Mouse (Mus musculus) adrenal gland, postnatal 36 days (tissue): ENCODE measurements at regions not wholly inside any gene's neighbourhood (a gene's known extent, or its start where the extent isn't known, plus 50 kb on each side); places are given as distances from the start of the nearest gene placed in this dataset.

Experiments used
- DNase-seq, 2 experiments: peaks; one replicate each; pipeline ENCODE4 v3.0.0; 2021; ENCODE audit warnings: mixed read lengths in 1 of 2

- no peak for DNase-seq
These were observed 227.7 kb downstream of the Adgrl2 start for GRCm38 (mm10) chr3:148762541-148763225.

- DNase-seq, result no peak
These were observed 228.8 kb downstream of the Adgrl2 start for GRCm38 (mm10) chr3:148761586-148761985.

DNA sequence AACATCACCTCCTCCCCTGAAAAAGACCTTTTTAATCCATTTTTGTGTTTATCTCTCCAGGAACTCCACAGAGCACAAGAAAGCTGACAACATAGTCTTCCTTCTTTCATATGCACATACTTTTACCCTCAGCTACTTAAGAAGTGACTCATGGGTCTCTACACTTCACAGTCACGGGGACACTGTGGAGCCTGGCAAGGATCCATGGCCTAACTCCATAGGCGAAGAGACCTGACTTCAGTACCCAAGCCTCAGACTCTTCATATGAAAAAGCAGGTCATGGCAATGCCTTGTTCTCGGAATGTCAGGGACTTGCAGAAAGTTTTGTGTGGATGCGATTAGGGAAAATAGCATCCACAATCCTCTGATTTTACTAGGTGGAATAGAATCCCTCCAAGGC, 230.9 kb downstream of the Adgrl2 start:
- peak; percentile 48 to 59 for DNase-seq

- no peak for DNase-seq
These were observed 244.1 kb downstream of the Adgrl2 start for GRCm38 (mm10) chr3:148746234-148746633.

- no peak for DNase-seq
These were observed 245.7 kb downstream of the Adgrl2 start for GRCm38 (mm10) chr3:148744651-148745050.

- DNase-seq, result no peak
These were observed 256.1 kb downstream of the Adgrl2 start for GRCm38 (mm10) chr3:148734194-148734749.

DNA sequence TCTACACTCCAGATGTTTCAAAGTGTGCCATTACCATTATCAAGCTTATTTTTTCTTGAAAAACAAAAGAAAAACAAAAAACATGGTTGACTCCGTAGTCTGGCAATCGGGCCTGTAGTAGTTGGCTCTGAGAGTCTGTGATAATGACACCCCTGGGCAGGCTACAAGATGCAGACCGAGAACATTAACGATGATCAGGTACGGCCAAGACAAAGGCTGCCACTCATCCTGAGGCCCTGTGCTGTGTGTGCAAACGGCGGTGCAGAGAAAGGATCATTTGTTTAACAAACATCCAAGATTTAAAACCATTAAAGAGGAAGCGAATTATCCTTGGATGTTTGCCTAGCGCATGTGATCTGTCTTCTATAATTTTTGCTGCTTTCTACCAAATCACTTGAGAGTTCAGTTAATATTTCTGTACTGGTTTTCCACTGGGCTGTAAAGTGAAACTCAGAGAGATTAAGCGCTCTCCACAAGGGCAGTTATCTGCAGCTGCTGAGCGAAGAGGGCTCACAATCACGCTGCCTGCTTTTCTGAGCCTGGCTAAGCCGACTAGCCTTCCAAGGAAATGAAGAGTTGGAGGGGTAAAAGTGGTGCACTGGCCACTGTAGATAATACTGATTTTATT, 257.0 kb downstream of the Adgrl2 start:
- DNase-seq, result peak in 1 of 2 experiments; percentile 26

GRCm38 (mm10) chr3:148731436-148731835, 258.9 kb downstream of the Adgrl2 start:
- DNase-seq, result no peak

- DNase-seq, result peak; percentile 3 to 22
These were observed 261.1 kb downstream of the Adgrl2 start for GRCm38 (mm10) chr3:148729242-148729680.

DNA sequence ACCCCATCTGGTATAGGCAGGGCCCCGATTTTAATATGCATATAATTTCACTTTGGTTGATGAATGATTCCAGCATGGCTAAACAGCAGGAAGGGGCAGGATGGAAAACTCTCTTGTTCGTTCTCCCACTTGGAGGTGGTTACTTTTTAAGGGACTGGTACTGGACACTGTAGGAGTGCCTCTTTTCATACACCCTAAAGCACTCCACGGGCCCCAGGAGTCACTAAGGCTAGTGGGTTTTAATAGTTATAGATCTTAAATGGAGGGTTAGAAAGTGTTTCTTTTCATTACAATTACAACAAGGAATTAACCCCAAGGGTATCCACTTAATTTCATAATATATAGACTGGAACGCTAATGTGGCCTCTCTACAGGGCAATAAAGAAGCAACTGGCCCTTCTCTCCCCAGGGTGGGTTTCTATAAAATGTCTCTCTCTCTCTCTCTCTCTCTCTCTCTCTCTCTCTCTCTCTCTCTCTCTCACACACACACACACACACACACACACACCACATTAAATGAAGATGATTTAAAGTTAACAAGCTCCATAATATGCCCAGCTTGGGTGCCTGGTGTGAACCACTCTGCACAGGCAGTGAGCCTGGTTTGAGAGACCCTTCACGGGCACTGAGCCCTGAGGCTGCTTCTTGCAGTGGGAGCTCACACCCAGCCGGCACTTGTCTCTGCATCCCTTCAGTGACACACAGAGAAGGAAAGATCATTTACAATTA, 261.7 kb downstream of the Adgrl2 start:
- DNase-seq, result no peak

DNA sequence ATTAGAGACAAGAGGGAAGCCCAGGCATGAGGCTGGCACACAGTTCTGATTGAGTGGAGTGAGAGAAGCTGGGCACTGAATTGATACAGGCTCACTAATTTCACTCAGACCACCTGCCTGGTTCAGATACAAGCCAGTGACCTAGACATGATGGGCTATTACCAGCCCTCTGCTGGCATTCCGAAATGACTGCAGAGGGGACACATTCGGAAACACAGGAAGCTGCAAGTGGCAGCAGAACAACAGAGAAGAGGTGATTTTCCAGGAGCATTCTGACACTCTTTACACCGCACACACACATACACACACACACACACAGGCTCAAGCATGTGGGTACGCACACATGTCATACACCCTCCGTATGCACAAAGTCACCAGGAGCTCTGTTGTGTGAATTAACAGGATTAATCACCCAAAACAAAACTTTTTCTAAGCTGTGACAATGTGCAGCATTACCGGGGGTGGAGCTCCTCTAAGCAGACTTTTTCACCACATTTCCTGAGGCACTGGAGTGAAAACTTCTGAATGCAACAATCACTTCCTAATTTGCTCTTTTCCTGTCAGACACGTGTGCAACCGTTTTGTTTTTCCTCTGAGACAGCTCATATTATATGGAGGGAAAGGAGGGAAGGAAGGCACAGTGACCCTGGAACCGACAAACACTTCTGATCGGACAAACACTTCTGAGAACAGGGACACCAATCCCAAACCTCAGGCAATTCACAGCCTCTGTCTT, 263.6 kb downstream of the Adgrl2 start:
- DNase-seq, result no peak

DNA sequence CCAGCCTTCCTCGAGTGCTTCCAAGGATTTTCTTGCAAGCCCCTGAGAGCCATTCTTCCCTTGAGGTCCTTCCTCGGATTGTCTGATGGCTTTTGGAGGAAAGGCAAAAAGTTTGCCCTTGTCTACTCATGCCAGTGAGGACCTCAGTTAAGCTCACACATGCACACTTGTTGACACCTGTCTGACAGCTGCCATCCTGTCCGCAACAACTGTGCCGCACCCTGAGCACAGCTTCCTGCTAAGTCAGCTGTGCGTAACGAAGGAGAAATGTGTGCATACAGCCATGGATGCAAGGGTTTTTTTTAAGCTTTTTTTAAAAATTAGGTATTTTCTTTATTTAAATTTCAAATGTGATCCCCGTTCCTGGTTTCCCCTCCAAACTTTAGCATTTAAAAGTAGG, 293.8 kb downstream of the Adgrl2 start:
- DNase-seq, result no peak

GRCm38 (mm10) chr3:148695453-148695852, 294.9 kb downstream of the Adgrl2 start:
- no peak for DNase-seq

GRCm38 (mm10) chr3:148683181-148683580, 307.2 kb downstream of the Adgrl2 start:
- no peak for DNase-seq

DNA sequence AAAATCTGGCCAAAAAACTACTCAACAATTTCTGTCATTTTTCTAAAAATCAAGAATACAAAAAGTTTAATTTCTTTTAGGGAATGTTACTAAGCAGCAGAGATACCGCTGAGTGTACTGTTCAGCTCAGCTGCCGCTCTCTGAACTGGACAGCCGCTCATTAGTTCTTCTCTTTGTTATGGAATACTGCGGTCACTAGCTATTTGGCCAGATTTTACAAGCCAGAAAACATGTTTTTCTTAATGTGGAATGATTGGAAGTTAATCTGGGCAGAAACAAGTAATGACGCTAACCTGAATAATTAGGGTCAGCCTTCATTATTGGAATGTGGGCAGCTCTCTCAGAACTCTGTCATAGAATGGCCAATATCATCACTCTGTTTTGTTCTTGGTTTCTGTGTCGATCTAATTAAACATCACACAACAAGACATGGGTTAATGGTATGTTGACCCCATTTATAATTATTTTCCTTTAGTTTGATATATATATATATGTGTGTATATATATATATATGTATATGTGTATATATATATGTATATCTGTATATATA, 307.8 kb downstream of the Adgrl2 start:
- no peak for DNase-seq

- peak in 1 of 2 experiments; percentile 18 for DNase-seq
These were observed 309.2 kb downstream of the Adgrl2 start for GRCm38 (mm10) chr3:148681186-148681585.

GRCm38 (mm10) chr3:148680737-148681136, 309.6 kb downstream of the Adgrl2 start:
- peak; percentile 77 for DNase-seq

DNA sequence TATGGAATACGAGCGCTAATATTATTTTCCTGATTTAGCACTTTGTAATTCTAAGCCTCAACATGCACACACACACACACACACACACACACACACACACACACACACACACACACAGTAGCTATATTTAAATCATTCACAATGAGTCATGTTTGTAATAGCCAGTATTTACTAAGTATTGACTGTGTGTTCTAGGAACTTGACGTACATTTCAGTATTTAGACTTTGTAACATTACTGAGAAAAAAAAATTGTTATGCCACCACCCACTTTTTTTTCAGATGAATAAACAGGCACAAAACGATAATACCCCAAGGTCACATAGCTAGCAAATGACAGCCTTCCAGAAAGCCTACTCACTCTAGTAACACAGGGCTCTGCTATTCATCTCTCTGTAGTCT, 310.3 kb downstream of the Adgrl2 start:
- no peak for DNase-seq

DNA sequence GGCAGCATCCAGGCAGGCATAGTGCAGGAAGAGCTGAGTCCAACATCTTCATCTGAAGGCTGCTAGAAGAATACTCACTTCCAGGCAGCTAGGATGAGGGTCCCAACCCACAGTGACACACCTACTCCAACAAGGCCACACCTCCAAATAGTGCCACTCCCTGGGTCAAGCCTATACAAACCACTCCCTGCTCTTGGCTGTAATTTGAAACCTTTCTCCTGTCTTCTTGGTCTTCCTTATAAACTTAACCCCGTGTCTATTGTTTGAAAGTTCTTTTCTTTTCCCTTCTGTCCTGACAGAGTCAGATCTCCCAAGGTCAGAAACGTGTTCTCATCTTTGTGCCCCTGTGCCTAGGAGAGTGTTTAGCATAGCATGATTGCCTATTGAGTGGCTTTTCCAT, 311.2 kb downstream of the Adgrl2 start:
- no peak for DNase-seq

DNA sequence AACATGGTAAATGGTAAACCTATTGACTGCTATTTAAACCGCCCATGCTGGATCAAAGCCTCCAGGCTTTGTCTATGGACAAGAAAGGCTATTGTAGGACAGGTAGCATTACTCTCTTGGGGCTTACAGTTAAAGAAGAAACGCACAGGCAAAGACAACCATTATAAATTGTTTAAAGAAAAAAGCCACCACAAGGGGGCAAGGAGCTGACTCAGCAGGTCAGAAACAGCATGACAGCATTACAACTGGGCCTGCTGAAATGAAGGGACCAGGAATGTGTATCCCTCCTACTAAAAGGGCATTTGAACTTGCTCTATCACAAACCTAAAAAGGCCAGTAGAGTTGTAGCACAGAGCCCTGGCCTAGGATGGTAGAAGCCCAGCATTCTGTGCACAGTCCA, 314.3 kb downstream of the Adgrl2 start:
- DNase-seq, result no peak

GRCm38 (mm10) chr3:148662888-148663477, 327.4 kb downstream of the Adgrl2 start:
- no peak for DNase-seq

- DNase-seq, result no peak
These were observed 331.3 kb downstream of the Adgrl2 start for GRCm38 (mm10) chr3:148659024-148659423.
